Mouse (Mus musculus) olfactory bulb, adult 2 months (tissue): Measurements from ENCODE around the gene Golga7b.

ENCODE experiments used
- CTCF ChIP-seq: fragments of 200-500 bp; IDR thresholded peaks from 2 replicates; pipeline ENCODE4 v1.5.1; 2012; ENCODE audit warnings: low read depth, mild to moderate bottlenecking, low read length, moderate library complexity; ENCODE audit not compliant: insufficient read depth
- POLR2A ChIP-seq: fragments of 200-500 bp; IDR thresholded peaks from 2 replicates; pipeline ENCODE4 v1.6.1; 2012; ENCODE audit warnings: mild to moderate bottlenecking, low read depth, low read length, moderate library complexity; ENCODE audit not compliant: insufficient read depth

DNA sequence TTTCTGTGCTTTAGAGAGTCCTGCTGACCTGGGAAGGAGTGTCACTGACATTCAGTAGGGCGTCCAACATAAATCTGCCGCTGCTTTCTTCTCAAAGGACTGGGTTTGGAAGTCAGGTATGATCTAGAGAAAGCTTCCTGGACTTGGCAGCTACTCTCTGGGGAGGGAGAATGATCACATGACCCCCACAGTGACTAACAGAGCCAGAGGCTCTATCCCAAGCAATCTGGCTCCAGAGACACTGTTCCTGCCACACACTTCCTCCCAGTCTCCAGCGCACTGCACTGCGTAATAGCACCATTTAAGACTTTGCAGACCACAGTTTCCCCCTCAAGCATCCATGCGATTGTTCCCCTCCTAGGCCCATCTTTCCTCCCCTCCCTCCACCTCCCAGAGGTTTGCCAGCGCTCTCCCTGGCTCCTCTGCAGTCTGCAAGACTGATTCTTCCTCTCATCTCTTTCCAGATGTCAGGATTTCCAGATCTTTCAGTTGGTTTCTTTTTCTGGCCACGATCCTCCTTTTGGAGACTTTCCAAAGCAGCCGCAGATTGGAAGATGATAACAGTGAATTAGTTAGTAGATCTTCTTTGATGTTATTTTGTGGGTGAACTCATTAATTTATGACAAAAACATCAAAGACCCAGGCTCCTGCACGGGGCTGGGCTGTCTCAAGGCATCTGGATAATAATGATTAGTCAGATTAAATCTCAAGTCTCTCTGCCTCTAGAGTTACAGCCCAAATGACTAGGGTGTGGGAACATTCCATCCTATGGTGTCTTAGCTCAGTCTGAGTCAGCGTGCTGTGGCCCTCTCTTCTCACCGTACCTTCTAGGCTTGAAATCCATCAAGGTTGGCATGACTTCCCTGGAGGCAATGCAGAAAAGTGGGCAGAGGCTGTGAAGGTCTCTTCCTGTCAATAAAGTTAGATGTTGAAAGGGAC is 2.9 kb downstream of the Golga7b start:
- TF ChIP-seq POLR2A: no peak
- no peak for TF ChIP-seq CTCF
